Mouse (Mus musculus) liver, embryonic 14.5 days (tissue): ENCODE data around the gene Kctd13. TPM values are rescaled to one million over a fixed set of nuclear protein-coding genes. Genes with fewer than 3 reads are reported as not detected.

ENCODE experiments used
- ATAC-seq: fragments of 200-750 bp; cut with Nextera tagmentation; 2 replicates; pipeline ENCODE4 v1.8.0; 2017; ENCODE audit warnings: moderate number of reproducible peaks, mild to moderate bottlenecking, moderate library complexity; ENCODE audit not compliant: insufficient read depth
- DNase-seq, 3 experiments: peaks; one replicate each; pipeline ENCODE4 v3.0.0-alpha.2; 2012 to 2013; ENCODE audit warnings: low read depth in 3 of 3, low spot score in 3 of 3
- H3K27ac ChIP-seq: fragments of 300-500 bp; sonication (generic); 2 replicates; pipeline ENCODE4 v1.5.1; 2014; ENCODE audit warnings: moderate library complexity, mild to moderate bottlenecking, control low read depth, inconsistent platforms
- H3K27me3 ChIP-seq: fragments of 300-500 bp; sonication (generic); 2 replicates; pipeline ENCODE4 v1.6.1; 2014; ENCODE audit warnings: mild to moderate bottlenecking, low read length, moderate library complexity; ENCODE audit not compliant: control insufficient read depth, insufficient read depth
- H3K36me3 ChIP-seq: fragments of 300-500 bp; sonication (generic); replicated peaks from 2 replicates; pipeline ENCODE4 v1.6.1; 2014; ENCODE audit warnings: low read depth; ENCODE audit not compliant: control insufficient read depth, insufficient read depth
- H3K4me1 ChIP-seq, 2 experiments: fragments of 200-500 bp in 1 of 2; fragments of 300-500 bp in 1 of 2; sonication (generic) in 1 of 2; replicated peaks; 2 replicates each; pipeline ENCODE4 v1.6.1; 2012 to 2014; ENCODE audit warnings: antibody characterized with exemption in 1 of 2, inconsistent platforms in 1 of 2, low read length in 1 of 2; ENCODE audit not compliant: control insufficient read depth in 2 of 2, insufficient read depth in 2 of 2
- H3K4me2 ChIP-seq: fragments of 300-500 bp; sonication (generic); 2 replicates; pipeline ENCODE4 v1.6.1; 2014; ENCODE audit warnings: low read depth, mild to moderate bottlenecking, control low read depth, moderate library complexity
- H3K4me3 ChIP-seq, 2 experiments: fragments of 200-500 bp in 1 of 2; fragments of 300-500 bp in 1 of 2; sonication (generic) in 1 of 2; 2 replicates each; pipeline ENCODE4 v1.5.1; 2012 to 2014; ENCODE audit warnings: low read depth in 2 of 2, low read length in 2 of 2, mild to moderate bottlenecking in 2 of 2, control low read depth in 1 of 2, inconsistent platforms in 1 of 2, moderate library complexity in 1 of 2; ENCODE audit not compliant: insufficient read depth in 1 of 2
- H3K9ac ChIP-seq: fragments of 300-500 bp; sonication (generic); replicated peaks from 2 replicates; pipeline ENCODE4 v1.6.1; 2014; ENCODE audit warnings: mild to moderate bottlenecking, control low read depth, moderate library complexity
- H3K9me3 ChIP-seq: fragments of 300-500 bp; sonication (generic); 2 replicates; pipeline ENCODE4 v1.6.1; 2016; ENCODE audit warnings: low read length, mixed read lengths; ENCODE audit not compliant: control insufficient read depth
- CTCF ChIP-seq: IDR thresholded peaks from 2 replicates; pipeline ENCODE4 v1.5.1; 2016; ENCODE audit warnings: antibody characterized with exemption, low read depth, control low read depth
- EP300 ChIP-seq: IDR thresholded peaks from 2 replicates; pipeline ENCODE4 v1.6.1; 2016; ENCODE audit warnings: antibody characterized with exemption, low read depth
- WGBS: fragments of 180-500 bp; shearing (Covaris S2); extraction: QIAGEN DNeasy Blood & Tissue Kit; methylation state at CpG from one replicate; pipeline ENCODE4 v1.1.7; 2014; ENCODE audit not compliant: insufficient replicate concordance; 5-methylcytosine and 5-hydroxymethylcytosine counted together
- polyA plus RNA-seq, 2 experiments: library from polyadenylated mRNA; depleted of rRNA in 1 of 2; stranded (reverse) in 1 of 2; unstranded in 1 of 2; fragments of >200 nt; fragmentation: Nextera tagmentation in 1 of 2; extraction: Ambion mirVana in 1 of 2; gene quantifications; 2 replicates each; pipeline versions ENCODE4 v1.2.1 to v1.2.3; 2012 to 2014

The Kctd13 gene
- polyA plus RNA-seq, 2 experiments, result 3.0 to 4.3 TPM

DNA sequence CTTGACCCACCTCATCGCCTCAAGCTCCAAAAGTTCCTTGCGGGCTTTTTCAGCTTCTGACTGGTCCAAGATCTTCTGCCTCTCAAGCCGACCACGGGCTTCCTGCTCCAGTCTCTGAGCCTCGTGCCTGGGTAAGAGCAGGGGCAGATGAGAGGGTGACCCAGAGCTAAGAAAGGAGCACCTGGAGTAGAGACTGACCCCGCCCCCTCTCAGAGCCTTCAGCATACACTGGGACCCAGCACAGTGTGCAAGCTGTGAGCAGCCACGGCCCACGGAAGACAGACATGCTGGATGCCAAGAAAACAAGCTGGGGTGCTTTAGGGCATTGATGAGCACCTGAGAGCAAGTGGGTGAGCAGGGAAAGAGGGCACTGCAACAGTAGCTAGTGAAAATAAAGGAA is 60.1 kb downstream of the Kctd13 start:
- Histone ChIP-seq H3K27me3 (no peaks in the 10 kb centered on the region), H3K27ac (no peak overlapping the region), H3K9ac (no peak overlapping the region), H3K9me3 (no peaks in the 10 kb centered on the region), H3K4me1 (no peaks in the 10 kb centered on the region), H3K4me2 (no peak overlapping the region), H3K36me3 (no peaks in the 10 kb centered on the region), H3K4me3 (no peak overlapping the region)
- 52% methylated on average over 8 of the region's 8 CpGs for WGBS
- TF ChIP-seq CTCF (no peak), EP300 (no peak)
- DNase-seq, result no peak
- no peak for ATAC-seq

Other genes starting within 250 kb of the Kctd13 start
- 35.8 and 69.8 TPM in 2 replicates for gene Bola2, start 233.5 kb upstream of the Kctd13 start, polyA plus RNA-seq (2012; rRNA removed)
- 97.2 and 111 TPM in 2 replicates for gene Bola2, start 233.5 kb upstream of the Kctd13 start, polyA plus RNA-seq (2014; fragmentation: Nextera tagmentation; extraction: Ambion mirVana)
- 5.7 and 6.3 TPM in 2 replicates for gene Slx1b, start 233.1 kb upstream of the Kctd13 start, polyA plus RNA-seq (2012; rRNA removed)
- 1.8 and 2.0 TPM in 2 replicates for gene Slx1b, start 233.1 kb upstream of the Kctd13 start, polyA plus RNA-seq (2014; fragmentation: Nextera tagmentation; extraction: Ambion mirVana)
- 48.0 and 52.5 TPM in 2 replicates for gene Coro1a, start 221.1 kb upstream of the Kctd13 start, polyA plus RNA-seq (2012; rRNA removed)
- 65.6 and 81.5 TPM in 2 replicates for gene Coro1a, start 221.1 kb upstream of the Kctd13 start, polyA plus RNA-seq (2014; fragmentation: Nextera tagmentation; extraction: Ambion mirVana)
- 35.9 and 39.8 TPM in 2 replicates for gene Mapk3, start 169.3 kb upstream of the Kctd13 start, polyA plus RNA-seq (2012; rRNA removed)
- gene Mapk3, start 169.3 kb upstream of the Kctd13 start, polyA plus RNA-seq (2014; fragmentation: Nextera tagmentation; extraction: Ambion mirVana), result 14.4 and 15.5 TPM in 2 replicates
- gene Gdpd3, start 162.5 kb upstream of the Kctd13 start, polyA plus RNA-seq (2012; rRNA removed), result 1.3 and 2.0 TPM in 2 replicates
- 0.27 and 0.59 TPM in 2 replicates for gene Gdpd3, start 162.5 kb upstream of the Kctd13 start, polyA plus RNA-seq (2014; fragmentation: Nextera tagmentation; extraction: Ambion mirVana)
- gene Ypel3, start 151.9 kb upstream of the Kctd13 start, polyA plus RNA-seq (2012; rRNA removed), result 69.9 and 74.2 TPM in 2 replicates
- gene Ypel3, start 151.9 kb upstream of the Kctd13 start, polyA plus RNA-seq (2014; fragmentation: Nextera tagmentation; extraction: Ambion mirVana), result 76.0 and 83.3 TPM in 2 replicates
- 1.3 and 1.5 TPM in 2 replicates for gene Tbx6, start 147.4 kb upstream of the Kctd13 start, polyA plus RNA-seq (2012; rRNA removed)
- gene Tbx6, start 147.4 kb upstream of the Kctd13 start, polyA plus RNA-seq (2014; fragmentation: Nextera tagmentation; extraction: Ambion mirVana), result 0.43 and 0.47 TPM in 2 replicates
- gene Ppp4c, start 136.4 kb upstream of the Kctd13 start, polyA plus RNA-seq (2012; rRNA removed), result 81.8 and 83.2 TPM in 2 replicates
- gene Ppp4c, start 136.4 kb upstream of the Kctd13 start, polyA plus RNA-seq (2014; fragmentation: Nextera tagmentation; extraction: Ambion mirVana), result 105 and 117 TPM in 2 replicates
- gene Fam57b, start 131.2 kb upstream of the Kctd13 start, polyA plus RNA-seq (2012; rRNA removed), result 0.19 and 0.24 TPM in 2 replicates
- gene Fam57b, start 131.2 kb upstream of the Kctd13 start, polyA plus RNA-seq (2014; fragmentation: Nextera tagmentation; extraction: Ambion mirVana), result not detected in 2 replicates
- not detected in 2 replicates for gene 4930451I11Rik, start 97.2 kb upstream of the Kctd13 start, polyA plus RNA-seq (2012; rRNA removed)
- not detected in 2 replicates for gene 4930451I11Rik, start 97.2 kb upstream of the Kctd13 start, polyA plus RNA-seq (2014; fragmentation: Nextera tagmentation; extraction: Ambion mirVana)
- 0.02 TPM in 1 of 2 replicates, not detected in the other for gene Doc2a, start 81.5 kb upstream of the Kctd13 start, polyA plus RNA-seq (2012; rRNA removed)
- 0.18 TPM in 1 of 2 replicates, not detected in the other for gene Doc2a, start 81.5 kb upstream of the Kctd13 start, polyA plus RNA-seq (2014; fragmentation: Nextera tagmentation; extraction: Ambion mirVana)
- gene Hirip3, start 66.9 kb upstream of the Kctd13 start, polyA plus RNA-seq (2012; rRNA removed), result 24.7 and 58.1 TPM in 2 replicates
- 5.2 and 5.6 TPM in 2 replicates for gene Hirip3, start 66.9 kb upstream of the Kctd13 start, polyA plus RNA-seq (2014; fragmentation: Nextera tagmentation; extraction: Ambion mirVana)
- 22.7 and 25.1 TPM in 2 replicates for gene Ino80e, start 66.5 kb upstream of the Kctd13 start, polyA plus RNA-seq (2012; rRNA removed)
- gene Ino80e, start 66.5 kb upstream of the Kctd13 start, polyA plus RNA-seq (2014; fragmentation: Nextera tagmentation; extraction: Ambion mirVana), result 36.6 and 40.6 TPM in 2 replicates
- gene Taok2, start 44.2 kb upstream of the Kctd13 start, polyA plus RNA-seq (2012; rRNA removed), result 16.2 and 16.3 TPM in 2 replicates
- gene Taok2, start 44.2 kb upstream of the Kctd13 start, polyA plus RNA-seq (2014; fragmentation: Nextera tagmentation; extraction: Ambion mirVana), result 6.3 and 7.0 TPM in 2 replicates
- 10.8 and 15.3 TPM in 2 replicates for gene Tmem219, start 6.0 kb upstream of the Kctd13 start, polyA plus RNA-seq (2012; rRNA removed)
- gene Tmem219, start 6.0 kb upstream of the Kctd13 start, polyA plus RNA-seq (2014; fragmentation: Nextera tagmentation; extraction: Ambion mirVana), result 15.7 and 17.1 TPM in 2 replicates
- gene Asphd1, start 20.7 kb downstream of the Kctd13 start, polyA plus RNA-seq (2012; rRNA removed), result 0.04 TPM in 1 of 2 replicates, not detected in the other
- not detected in 2 replicates for gene Asphd1, start 20.7 kb downstream of the Kctd13 start, polyA plus RNA-seq (2014; fragmentation: Nextera tagmentation; extraction: Ambion mirVana)
- 0.19 and 0.40 TPM in 2 replicates for gene Sez6l2, start 21.7 kb downstream of the Kctd13 start, polyA plus RNA-seq (2012; rRNA removed)
- not detected in 2 replicates for gene Sez6l2, start 21.7 kb downstream of the Kctd13 start, polyA plus RNA-seq (2014; fragmentation: Nextera tagmentation; extraction: Ambion mirVana)
- 36.4 and 45.9 TPM in 2 replicates for gene Cdipt, start 47.0 kb downstream of the Kctd13 start, polyA plus RNA-seq (2012; rRNA removed)
- gene Cdipt, start 47.0 kb downstream of the Kctd13 start, polyA plus RNA-seq (2014; fragmentation: Nextera tagmentation; extraction: Ambion mirVana), result 32.6 and 34.3 TPM in 2 replicates
- gene Cdiptos, start 47.2 kb downstream of the Kctd13 start, polyA plus RNA-seq (2012; rRNA removed), result 0.18 and 0.52 TPM in 2 replicates
- gene Cdiptos, start 47.2 kb downstream of the Kctd13 start, polyA plus RNA-seq (2014; fragmentation: Nextera tagmentation; extraction: Ambion mirVana), result 0.20 and 0.64 TPM in 2 replicates
- gene Mvp, start 85.7 kb downstream of the Kctd13 start, polyA plus RNA-seq (2012; rRNA removed), result 3.8 and 4.5 TPM in 2 replicates
- 5.5 and 5.6 TPM in 2 replicates for gene Mvp, start 85.7 kb downstream of the Kctd13 start, polyA plus RNA-seq (2014; fragmentation: Nextera tagmentation; extraction: Ambion mirVana)
- 0.10 and 0.30 TPM in 2 replicates for gene Pagr1b, start 87.6 kb downstream of the Kctd13 start, polyA plus RNA-seq (2012; rRNA removed)
- not detected in 2 replicates for gene Pagr1b, start 87.6 kb downstream of the Kctd13 start, polyA plus RNA-seq (2014; fragmentation: Nextera tagmentation; extraction: Ambion mirVana)
- 8.0 and 15.2 TPM in 2 replicates for gene Pagr1a, start 88.5 kb downstream of the Kctd13 start, polyA plus RNA-seq (2012; rRNA removed)
- gene Pagr1a, start 88.5 kb downstream of the Kctd13 start, polyA plus RNA-seq (2014; fragmentation: Nextera tagmentation; extraction: Ambion mirVana), result 27.3 and 32.2 TPM in 2 replicates
- gene Gm42742, start 92.2 kb downstream of the Kctd13 start, polyA plus RNA-seq (2012; rRNA removed), result 7.5 and 15.7 TPM in 2 replicates
- 1.2 and 8.3 TPM in 2 replicates for gene Gm42742, start 92.2 kb downstream of the Kctd13 start, polyA plus RNA-seq (2014; fragmentation: Nextera tagmentation; extraction: Ambion mirVana)
- 0.08 and 0.55 TPM in 2 replicates for gene Prrt2, start 92.3 kb downstream of the Kctd13 start, polyA plus RNA-seq (2012; rRNA removed)
- gene Prrt2, start 92.3 kb downstream of the Kctd13 start, polyA plus RNA-seq (2014; fragmentation: Nextera tagmentation; extraction: Ambion mirVana), result 0.40 and 0.41 TPM in 2 replicates
- 91.4 and 97.5 TPM in 2 replicates for gene Maz, start 98.2 kb downstream of the Kctd13 start, polyA plus RNA-seq (2012; rRNA removed)
- 27.3 and 37.4 TPM in 2 replicates for gene Maz, start 98.2 kb downstream of the Kctd13 start, polyA plus RNA-seq (2014; fragmentation: Nextera tagmentation; extraction: Ambion mirVana)
- 43.8 and 60.1 TPM in 2 replicates for gene Kif22, start 113.6 kb downstream of the Kctd13 start, polyA plus RNA-seq (2012; rRNA removed)
- gene Kif22, start 113.6 kb downstream of the Kctd13 start, polyA plus RNA-seq (2014; fragmentation: Nextera tagmentation; extraction: Ambion mirVana), result 101 and 112 TPM in 2 replicates
- 0.08 and 0.11 TPM in 2 replicates for gene Zg16, start 158.4 kb downstream of the Kctd13 start, polyA plus RNA-seq (2012; rRNA removed)
- gene Zg16, start 158.4 kb downstream of the Kctd13 start, polyA plus RNA-seq (2014; fragmentation: Nextera tagmentation; extraction: Ambion mirVana), result not detected in 2 replicates
- 5.3 and 6.4 TPM in 2 replicates for gene AI467606, start 162.5 kb downstream of the Kctd13 start, polyA plus RNA-seq (2012; rRNA removed)
- 7.6 and 8.5 TPM in 2 replicates for gene AI467606, start 162.5 kb downstream of the Kctd13 start, polyA plus RNA-seq (2014; fragmentation: Nextera tagmentation; extraction: Ambion mirVana)
- 35.6 and 35.9 TPM in 2 replicates for gene Qprt, start 193.3 kb downstream of the Kctd13 start, polyA plus RNA-seq (2012; rRNA removed)
- 48.6 and 49.2 TPM in 2 replicates for gene Qprt, start 193.3 kb downstream of the Kctd13 start, polyA plus RNA-seq (2014; fragmentation: Nextera tagmentation; extraction: Ambion mirVana)
- 8.0 and 10.8 TPM in 2 replicates for gene Spn, start 208.9 kb downstream of the Kctd13 start, polyA plus RNA-seq (2012; rRNA removed)
- 7.9 and 8.0 TPM in 2 replicates for gene Spn, start 208.9 kb downstream of the Kctd13 start, polyA plus RNA-seq (2014; fragmentation: Nextera tagmentation; extraction: Ambion mirVana)